ENCODE assay signal across 8 mouse cellular contexts in the genomic region with DNA sequence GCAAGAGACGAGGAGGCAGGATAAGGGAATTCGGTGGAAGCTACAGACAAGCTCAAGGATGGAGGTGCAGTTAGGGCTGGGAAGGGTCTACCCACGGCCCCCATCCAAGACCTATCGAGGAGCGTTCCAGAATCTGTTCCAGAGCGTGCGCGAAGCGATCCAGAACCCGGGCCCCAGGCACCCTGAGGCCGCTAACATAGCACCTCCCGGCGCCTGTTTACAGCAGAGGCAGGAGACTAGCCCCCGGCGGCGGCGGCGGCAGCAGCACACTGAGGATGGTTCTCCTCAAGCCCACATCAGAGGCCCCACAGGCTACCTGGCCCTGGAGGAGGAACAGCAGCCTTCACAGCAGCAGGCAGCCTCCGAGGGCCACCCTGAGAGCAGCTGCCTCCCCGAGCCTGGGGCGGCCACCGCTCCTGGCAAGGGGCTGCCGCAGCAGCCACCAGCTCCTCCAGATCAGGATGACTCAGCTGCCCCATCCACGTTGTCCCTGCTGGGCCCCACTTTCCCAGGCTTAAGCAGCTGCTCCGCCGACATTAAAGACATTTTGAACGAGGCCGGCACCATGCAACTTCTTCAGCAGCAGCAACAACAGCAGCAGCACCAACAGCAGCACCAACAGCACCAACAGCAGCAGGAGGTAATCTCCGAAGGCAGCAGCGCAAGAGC. TPM values are rescaled to one million over a fixed set of nuclear protein-coding genes. Genes with fewer than 3 reads are reported as not detected.
DNase-seq lines count a peak whose midpoint lies in the region; ATAC-seq and TF ChIP-seq lines count a peak whose summit lies in the region.

No protein-coding gene starts in this region.

- H3K27me3 ChIP-seq in liver, adult 2 months (ENCODE audit: control insufficient read depth, insufficient read depth, low read length) = no peaks in the 10 kb centered on the region
- H3K27me3 ChIP-seq in forebrain, postnatal 0 days (ENCODE audit: insufficient read depth, low read length) = peaks cover 5% of the 10 kb centered on the region
- H3K27me3 ChIP-seq in hindbrain, embryonic 14.5 days (ENCODE audit: control insufficient read depth, insufficient read depth, low read length) = peaks cover 55% of the 10 kb centered on the region
- peaks cover 48% of the 10 kb centered on the region for H3K27me3 ChIP-seq in limb, embryonic 12.5 days
- peaks cover 13% of the 10 kb centered on the region; the same call in 1 of the 2 replicates for H3K27me3 ChIP-seq in neural tube, embryonic 14.5 days (ENCODE audit: control insufficient read depth, insufficient read depth, low read length)

- TF ChIP-seq CTCF in liver, adult 2 months (IDR thresholded peaks at IDR 0.05; ENCODE audit: low read depth, low read length) = no peak
- no peak for TF ChIP-seq CTCF in forebrain, postnatal 0 days (IDR thresholded peaks at IDR 0.05; ENCODE audit: low read depth)

- no peak for TF ChIP-seq POLR2A in liver, adult 2 months (IDR thresholded peaks at IDR 0.05; ENCODE audit: extremely low read depth, insufficient read depth, low read length)

- no peaks in the 10 kb centered on the region for H3K9me3 ChIP-seq in forebrain, postnatal 0 days (ENCODE audit: low read length)
- no peaks in the 10 kb centered on the region for H3K9me3 ChIP-seq in hindbrain, embryonic 14.5 days (ENCODE audit: control insufficient read depth, low read length)
- no peaks in the 10 kb centered on the region for H3K9me3 ChIP-seq in limb, embryonic 12.5 days
- H3K9me3 ChIP-seq in neural tube, embryonic 14.5 days (ENCODE audit: control insufficient read depth, low read length) = no peaks in the 10 kb centered on the region

- H3K27ac ChIP-seq in liver, adult 2 months (replicated peaks; ENCODE audit: insufficient read depth, low read depth, low read length) = no peak overlapping the region
- no peak overlapping the region for H3K27ac ChIP-seq in forebrain, postnatal 0 days (ENCODE audit: low read depth, low read length)
- no peak overlapping the region for H3K27ac ChIP-seq in hindbrain, embryonic 14.5 days
- H3K27ac ChIP-seq in limb, embryonic 12.5 days = no peak overlapping the region
- no peak overlapping the region for H3K27ac ChIP-seq in neural tube, embryonic 14.5 days (ENCODE audit: low read depth, low read length)

- H3K79me2 ChIP-seq in liver, adult 2 months (ENCODE audit: control insufficient read depth, insufficient read depth, low read length) = no peaks in the 10 kb centered on the region

- 0 out of 2 replicates have a peak, but pooled peaks cover 3% of the 10 kb centered on the region for H3K4me1 ChIP-seq in liver, adult 2 months (ENCODE audit: control insufficient read depth, insufficient read depth, low read length)
- no peaks in the 10 kb centered on the region for H3K4me1 ChIP-seq in forebrain, postnatal 0 days (ENCODE audit: insufficient read depth)
- H3K4me1 ChIP-seq in hindbrain, embryonic 14.5 days (replicated peaks; ENCODE audit: control insufficient read depth, insufficient read depth, low read length) = 0 out of 2 replicates have a peak, but pooled peaks cover 8% of the 10 kb centered on the region
- no peaks in the 10 kb centered on the region for H3K4me1 ChIP-seq in limb, embryonic 12.5 days (replicated peaks)
- H3K4me1 ChIP-seq in neural tube, embryonic 14.5 days (ENCODE audit: control insufficient read depth, insufficient read depth, low read length) = 0 out of 2 replicates have a peak, but pooled peaks cover 5% of the 10 kb centered on the region

- H3K9ac ChIP-seq in liver, adult 2 months (ENCODE audit: low read depth, low read length) = no peak overlapping the region
- peak overlapping the region; percentile 22; the same call in 1 of the 2 replicates for H3K9ac ChIP-seq in forebrain, postnatal 0 days
- H3K9ac ChIP-seq in hindbrain, embryonic 14.5 days = peak overlapping the region; percentile 34
- no peak overlapping the region for H3K9ac ChIP-seq in limb, embryonic 12.5 days (replicated peaks)
- H3K9ac ChIP-seq in neural tube, embryonic 14.5 days (replicated peaks; ENCODE audit: low read depth, low read length) = no peak overlapping the region

- DNase-seq in liver, adult 2 months (ENCODE audit: extremely low read depth, low read depth, low spot score) = no peak
- no peak for DNase-seq in liver
- DNase-seq in adrenal gland, postnatal 10 days = peak; percentile 21
- no peak for DNase-seq in forebrain, postnatal 0 days
- peak; percentile 24 for DNase-seq in hindbrain, embryonic 14.5 days (ENCODE audit: low spot score)
- DNase-seq in B cell, adult 2 months = no peak

- H3K36me3 ChIP-seq in liver, adult 2 months (ENCODE audit: control insufficient read depth, insufficient read depth, low read length) = no peaks in the 10 kb centered on the region
- no peaks in the 10 kb centered on the region for H3K36me3 ChIP-seq in forebrain, postnatal 0 days (ENCODE audit: insufficient read depth)
- no peaks in the 10 kb centered on the region for H3K36me3 ChIP-seq in hindbrain, embryonic 14.5 days (replicated peaks; ENCODE audit: control insufficient read depth, insufficient read depth)
- H3K36me3 ChIP-seq in limb, embryonic 12.5 days = no peaks in the 10 kb centered on the region
- no peaks in the 10 kb centered on the region for H3K36me3 ChIP-seq in neural tube, embryonic 14.5 days (ENCODE audit: control insufficient read depth, insufficient read depth, low read length)

- peak overlapping the region; percentile 57 for H3K4me2 ChIP-seq in forebrain, postnatal 0 days (ENCODE audit: low read depth)
- H3K4me2 ChIP-seq in hindbrain, embryonic 14.5 days (replicated peaks) = peak overlapping the region; percentile 82
- peak overlapping the region; percentile 60 for H3K4me2 ChIP-seq in limb, embryonic 12.5 days
- peak overlapping the region; percentile 58 for H3K4me2 ChIP-seq in neural tube, embryonic 14.5 days (ENCODE audit: low read depth, low read length)

- peak; percentile 55 for ATAC-seq in forebrain, postnatal 0 days
- ATAC-seq in hindbrain, embryonic 14.5 days (ENCODE audit: low FRiP score) = peak; percentile 53; the same call in 1 of the 2 replicates
- no peak; the same call in 1 of the 2 replicates for ATAC-seq in limb, embryonic 12.5 days (ENCODE audit: insufficient number of reproducible peaks, insufficient read depth, low FRiP score, low TSS enrichment, low read depth)
- ATAC-seq in neural tube, embryonic 14.5 days (ENCODE audit: low read depth) = peak; percentile 79

- H3K4me3 ChIP-seq in liver, adult 2 months (ENCODE audit: insufficient read depth, low read depth, low read length) = peak overlapping the region; percentile 43
- peak overlapping the region; percentile 38 for H3K4me3 ChIP-seq in forebrain, postnatal 0 days (ENCODE audit: low read depth, low read length)
- H3K4me3 ChIP-seq in hindbrain, embryonic 14.5 days (replicated peaks; ENCODE audit: low read length) = peak overlapping the region; percentile 41
- H3K4me3 ChIP-seq in limb, embryonic 12.5 days (replicated peaks) = peak overlapping the region; percentile 33
- peak overlapping the region; percentile 31 for H3K4me3 ChIP-seq in neural tube, embryonic 14.5 days (ENCODE audit: low read depth, low read length)

- WGBS in liver, adult 2 months = 1% methylated on average over 28 of the region's 30 CpGs
- WGBS in forebrain, postnatal 0 days = 30% methylated on average over 30 of the region's 30 CpGs
- WGBS in hindbrain, embryonic 14.5 days = 12% methylated on average over 25 of the region's 30 CpGs
- WGBS in limb, embryonic 12.5 days = 10% methylated on average over 21 of the region's 30 CpGs
- 23% methylated on average over 29 of the region's 30 CpGs for WGBS in neural tube, embryonic 14.5 days

RNA-seq across cellular contexts. Expression of a gene that starts 1.3 kb away (rescaled TPM):
- 1.7 and 1.8 TPM in 2 replicates for total RNA-seq in liver, adult 2 months (2014; rRNA removed)
- 0.38 and 0.47 TPM in 2 replicates for polyA plus RNA-seq in liver, adult 2 months (2012; rRNA removed)
- total RNA-seq in adrenal gland, postnatal 10 days (2021) = 10 to 100 TPM; 21.3 to 22.7 TPM
- total RNA-seq in forebrain, postnatal 0 days (2014; rRNA removed) = 0.46 and 0.48 TPM in 2 replicates
- 0.13 and 0.34 TPM in 2 replicates for polyA plus RNA-seq in forebrain, postnatal 0 days (2015; fragmentation: Nextera tagmentation; extraction: Ambion mirVana)
- polyA plus RNA-seq in hindbrain, embryonic 14.5 days (2014; fragmentation: Nextera tagmentation; extraction: Ambion mirVana) = 0.09 TPM in 2 replicates
- polyA plus RNA-seq in limb, embryonic 12.5 days (2016; fragmentation: Nextera tagmentation; extraction: Ambion mirVana) = 0.09 and 0.13 TPM in 2 replicates
- polyA plus RNA-seq in neural tube, embryonic 14.5 days (2014; fragmentation: Nextera tagmentation; extraction: Ambion mirVana) = 0.06 and 0.12 TPM in 2 replicates

Comparison
In these comparisons a context has a peak if more than half of its experiments do, and no peak if none do; other contexts are left out.
1. DNase-seq: peak in adrenal gland, postnatal 10 days (single experiment) and hindbrain, embryonic 14.5 days (single experiment); none in liver, adult 2 months (single experiment), liver (single experiment), forebrain, postnatal 0 days (single experiment) and B cell, adult 2 months (0 of 2).
2. H3K9ac ChIP-seq: peak in forebrain, postnatal 0 days (single experiment) and hindbrain, embryonic 14.5 days (single experiment); none in liver, adult 2 months (single experiment), limb, embryonic 12.5 days (single experiment) and neural tube, embryonic 14.5 days (single experiment).
3. Peak in every context shown above with its lines, with median percentiles within 50 percentile points of each other: H3K4me3 ChIP-seq and H3K4me2 ChIP-seq.